Mouse (Mus musculus) urinary bladder, adult 2 months (tissue): Measurements from ENCODE around the gene Slc1a6. TPM values are rescaled to one million over a fixed set of nuclear protein-coding genes. Genes with fewer than 3 reads are reported as not detected.

Experiments
- polyA plus RNA-seq: library from polyadenylated mRNA; depleted of rRNA; stranded (reverse); fragments of >200 nt; gene quantifications from 2 replicates; pipeline ENCODE4 v1.2.3, GENCODE M21; 2012; rRNA removed

The Slc1a6 gene
- polyA plus RNA-seq, 1 experiment, result 1.4 TPM

Other genes starting within 250 kb of the Slc1a6 start
- 32.3 and 38.6 TPM in 2 replicates for gene Ilvbl, start 206.2 kb upstream of the Slc1a6 start, polyA plus RNA-seq
- gene Syde1, start 188.5 kb upstream of the Slc1a6 start, polyA plus RNA-seq, result 27.8 and 29.4 TPM in 2 replicates
- not detected in 2 replicates for gene Olfr1357, start 162.4 kb upstream of the Slc1a6 start, polyA plus RNA-seq
- gene Casp14, start 62.2 kb upstream of the Slc1a6 start, polyA plus RNA-seq, result 0.09 TPM in 1 of 2 replicates, not detected in the other
- gene Ccdc105, start 27.4 kb upstream of the Slc1a6 start, polyA plus RNA-seq, result 0.03 TPM in 1 of 2 replicates, not detected in the other
- not detected in 2 replicates for gene Olfr1356, start 71.7 kb downstream of the Slc1a6 start, polyA plus RNA-seq
- not detected in 2 replicates for gene Olfr1355, start 95.0 kb downstream of the Slc1a6 start, polyA plus RNA-seq
- gene Olfr1354, start 132.7 kb downstream of the Slc1a6 start, polyA plus RNA-seq, result not detected in 2 replicates
- gene Olfr8, start 170.1 kb downstream of the Slc1a6 start, polyA plus RNA-seq, result not detected in 2 replicates
- gene Olfr1353, start 182.8 kb downstream of the Slc1a6 start, polyA plus RNA-seq, result not detected in 2 replicates
- not detected in 2 replicates for gene Olfr1352, start 200.6 kb downstream of the Slc1a6 start, polyA plus RNA-seq
- not detected in 2 replicates for gene Olfr1351, start 232.0 kb downstream of the Slc1a6 start, polyA plus RNA-seq
- not detected in 2 replicates for gene Olfr57, start 248.2 kb downstream of the Slc1a6 start, polyA plus RNA-seq